ENCODE assay signal across 8 mouse cellular contexts in genomic region chr17:85688911-85689806, GRCm38 (mm10). TPM values are rescaled to one million over a fixed set of nuclear protein-coding genes. Genes with fewer than 3 reads are reported as not detected.
DNase-seq lines count a peak whose midpoint lies in the region; ATAC-seq and TF ChIP-seq lines count a peak whose summit lies in the region.

No protein-coding gene starts in this region.

- ATAC-seq in liver, embryonic 11.5 days (replicated peaks; ENCODE audit: low FRiP score): no peak
- ATAC-seq in hindbrain, postnatal 0 days: no peak
- peak; percentile 30 for ATAC-seq in megakaryocyte, adult 5-6 weeks (ENCODE audit: poor library complexity, severe bottlenecking)
- ATAC-seq in frontal cortex, adult (ENCODE audit: low TSS enrichment): no peak

- DNase-seq in liver, embryonic 11.5 days (ENCODE audit: low spot score): peak; percentile 41
- no peak for DNase-seq in liver
- DNase-seq in gastrocnemius, postnatal 25 days: peak; percentile 57
- no peak for DNase-seq in hindbrain, postnatal 0 days (ENCODE audit: low spot score)
- no peak for DNase-seq in frontal cortex, postnatal 14 days (ENCODE audit: low spot score in 2 of 2)
- no peak for DNase-seq in ovary, postnatal 36 days (ENCODE audit: low spot score)

- WGBS in liver, embryonic 11.5 days: 2% methylated on average over 35 of the region's 35 CpGs
- WGBS in hindbrain, postnatal 0 days: 1% methylated on average over 35 of the region's 35 CpGs

- peaks cover 99% of the 10 kb centered on the region for H3K27me3 ChIP-seq in liver, embryonic 11.5 days (replicated peaks; ENCODE audit: control insufficient read depth, insufficient read depth, low read length)
- peaks cover 94% of the 10 kb centered on the region for H3K27me3 ChIP-seq in hindbrain, postnatal 0 days (ENCODE audit: insufficient read depth, low read length)

- H3K9me3 ChIP-seq in liver, embryonic 11.5 days (ENCODE audit: control insufficient read depth, low read length): no peaks in the 10 kb centered on the region
- H3K9me3 ChIP-seq in hindbrain, postnatal 0 days (ENCODE audit: low read length): no peaks in the 10 kb centered on the region

- no peak for TF ChIP-seq CTCF in hindbrain, postnatal 0 days (IDR thresholded peaks at IDR 0.05; ENCODE audit: low read depth)

- peaks cover 5% of the 10 kb centered on the region for H3K4me1 ChIP-seq in liver, embryonic 11.5 days (replicated peaks; ENCODE audit: control insufficient read depth, insufficient read depth, low read length)
- no peaks in the 10 kb centered on the region for H3K4me1 ChIP-seq in hindbrain, postnatal 0 days (ENCODE audit: insufficient read depth, low read length)

- no peaks in the 10 kb centered on the region for H3K36me3 ChIP-seq in liver, embryonic 11.5 days (ENCODE audit: control insufficient read depth, insufficient read depth, low read length)
- no peaks in the 10 kb centered on the region for H3K36me3 ChIP-seq in hindbrain, postnatal 0 days (ENCODE audit: insufficient read depth, low read length)

- no peak overlapping the region for H3K27ac ChIP-seq in liver, embryonic 11.5 days (ENCODE audit: low read depth, low read length)
- H3K27ac ChIP-seq in hindbrain, postnatal 0 days: no peak overlapping the region

- H3K4me2 ChIP-seq in liver, embryonic 11.5 days: peak overlapping the region; percentile 59
- peak overlapping the region; percentile 35; the same call in 1 of the 2 replicates for H3K4me2 ChIP-seq in hindbrain, postnatal 0 days (ENCODE audit: low read depth, low read length)

- peak overlapping the region; percentile 47; the same call in 1 of the 2 replicates for H3K4me3 ChIP-seq in liver, embryonic 11.5 days (ENCODE audit: low read depth, low read length)
- peak overlapping the region; percentile 19 for H3K4me3 ChIP-seq in hindbrain, postnatal 0 days (ENCODE audit: low read length)

- H3K9ac ChIP-seq in liver, embryonic 11.5 days (ENCODE audit: low read depth, low read length): no peak overlapping the region
- H3K9ac ChIP-seq in hindbrain, postnatal 0 days (replicated peaks; ENCODE audit: low read length): no peak overlapping the region

RNA-seq across cellular contexts. Expression of gene Six2, which starts 1.1 kb away (rescaled TPM):
- 0.69 and 1.0 TPM in 2 replicates for polyA plus RNA-seq in liver, embryonic 11.5 days (2014; fragmentation: Nextera tagmentation; extraction: Ambion mirVana)
- 10 to 100 TPM in 1 of 2 experiments, 1 to 10 TPM in 1; 3.1 to 13.8 TPM for total RNA-seq in gastrocnemius, postnatal 25 days (2021)
- 0.42 and 1.2 TPM in 2 replicates for total RNA-seq in hindbrain, postnatal 0 days (2014; rRNA removed)
- polyA plus RNA-seq in hindbrain, postnatal 0 days (2015; fragmentation: Nextera tagmentation; extraction: Ambion mirVana): 0.51 and 0.93 TPM in 2 replicates
- not detected in 2 replicates for total RNA-seq in megakaryocyte, adult 5-6 weeks (2015)
- not detected in 2 replicates for total RNA-seq in megakaryocyte, adult 5-6 weeks (2017)

Comparison
In these comparisons a context has a peak if more than half of its experiments do, and no peak if none do; other contexts are left out.
1. DNase-seq: peak in liver, embryonic 11.5 days (single experiment) and gastrocnemius, postnatal 25 days (single experiment); none in liver (single experiment), hindbrain, postnatal 0 days (single experiment), frontal cortex, postnatal 14 days (0 of 2) and ovary, postnatal 36 days (single experiment).